Mouse (Mus musculus): ENCODE measurements around the gene Shoc2. TPM values are rescaled to one million over a fixed set of nuclear protein-coding genes. Genes with fewer than 3 reads are reported as not detected.

The Shoc2 gene
- total and polyA plus RNA-seq, 3 experiments: 14.1 to 27.1 (median 23.7) TPM

DNA sequence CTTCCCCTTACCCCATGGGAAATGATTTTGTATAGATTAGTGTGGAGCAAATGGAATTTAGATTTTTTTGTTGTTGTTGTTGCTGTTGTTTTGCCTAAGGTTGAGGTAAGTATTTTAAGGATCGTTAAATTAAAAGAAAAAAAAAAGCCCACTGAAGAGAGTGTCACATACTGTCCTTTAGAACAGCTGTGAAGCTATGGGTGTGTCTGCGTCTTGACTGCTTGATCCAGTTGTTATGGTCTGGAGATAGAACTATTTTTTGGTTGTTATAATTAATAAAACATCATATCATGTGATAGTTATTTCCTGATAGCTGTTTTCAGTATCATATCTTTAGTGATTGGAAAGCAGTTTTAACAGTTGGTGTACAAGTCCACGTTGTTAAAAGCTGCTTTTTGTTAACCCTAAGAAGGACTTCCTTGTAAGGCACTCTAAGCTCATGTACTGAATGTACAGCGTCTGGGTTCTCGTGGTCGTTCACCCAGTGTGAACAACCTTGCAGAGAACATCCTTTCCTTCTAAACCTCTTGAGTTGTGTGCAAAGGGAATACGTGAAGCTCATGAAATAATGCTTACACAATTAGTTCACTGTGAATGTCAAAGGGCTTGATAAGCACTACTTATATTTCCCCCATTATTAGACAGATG, 39.1 kb upstream of the Shoc2 start:
- no peaks in the 10 kb centered on the region for H3K9me3 ChIP-seq (replicated peaks; ENCODE audit: low read length)
- no peak overlapping the region for H3K27ac ChIP-seq (ENCODE audit: insufficient read depth, low read depth)
- in situ Hi-C loops (cut with MboI; ENCODE audit: low pct_ligation_motif_present, low pct_unique_long_range_greater_than_20kb, low sequenced_read_pairs) (loop anchor here (5.0 kb wide), 1 partner anchor 58 kb away; no protein-coding TSS in a partner anchor), dilution Hi-C loops (cut with MboI; ENCODE audit: extremely low pct_ligation_motif_present, extremely low pct_unique_long_range_greater_than_20kb, low sequenced_read_pairs) (no loop called here)
- peaks cover 16 to 52% of the 10 kb centered on the region in 2 experiments for H3K4me1 ChIP-seq (ENCODE audit: control insufficient read depth in 1 of 2, insufficient read depth in 2 of 2)
- H3K9ac ChIP-seq (ENCODE audit: insufficient read depth, low read depth): peak overlapping the region; percentile 86; the same call in 1 of the 2 replicates
- peaks cover 18% of the 10 kb centered on the region; the same call in 1 of the 2 replicates for H3K79me2 ChIP-seq (replicated peaks; ENCODE audit: control insufficient read depth, extremely low read depth, insufficient read depth, poor library complexity, severe bottlenecking)
- peak overlapping the region; percentile 93 for H3K4me2 ChIP-seq (ENCODE audit: insufficient read depth, low read depth, poor library complexity, severe bottlenecking)
- peak overlapping the region; percentile 52 to 97 (median 93) for H3K4me3 ChIP-seq (replicated peaks in 1 of 3; ENCODE audit: low read depth in 2 of 3, low read length in 2 of 3, poor library complexity in 1 of 3)
- no peak for DNase-seq (ENCODE audit: extremely low read depth)
- no peaks in the 10 kb centered on the region for H3K27me3 ChIP-seq (replicated peaks)
- TF ChIP-seq CHD1 (IDR thresholded peaks at IDR 0.05; ENCODE audit: low read depth, low read length): no peak
- TF ChIP-seq GABPA (IDR thresholded peaks at IDR 0.05; ENCODE audit: insufficient replicate concordance, low read depth, low read length): no peak
- TF ChIP-seq MXI1 (IDR thresholded peaks at IDR 0.05; ENCODE audit: low read depth, low read length): no peak; the same call in 1 of the 2 replicates
- TF ChIP-seq MYC (IDR thresholded peaks at IDR 0.05; ENCODE audit: low read depth, low read length): no peak
- no peak for TF ChIP-seq ZKSCAN1 (IDR thresholded peaks at IDR 0.05; ENCODE audit: borderline replicate concordance, low read depth, low read length)
- TF ChIP-seq TCF12 (IDR thresholded peaks at IDR 0.05; ENCODE audit: low read depth, low read length): no peak
- TF ChIP-seq CTCF (conservative IDR thresholded peaks at IDR 0.05 in 1 of 2, IDR thresholded peaks at IDR 0.05 in 1 of 2; ENCODE audit: low read depth in 2 of 2, low read length in 2 of 2): no peak
- TF ChIP-seq KAT2A (IDR thresholded peaks at IDR 0.05; ENCODE audit: insufficient replicate concordance, low read length): no peak
- TF ChIP-seq CHD2 (IDR thresholded peaks at IDR 0.05; ENCODE audit: low read length): no peak
- peaks cover 8 to 15% of the 10 kb centered on the region in 2 experiments for H3K36me3 ChIP-seq (replicated peaks in 1 of 2; ENCODE audit: control insufficient read depth in 1 of 2, insufficient read depth in 1 of 2, low read length in 1 of 2)

- peaks cover 8 to 15% of the 10 kb centered on the region in 2 experiments for H3K36me3 ChIP-seq (replicated peaks in 1 of 2; ENCODE audit: control insufficient read depth in 1 of 2, insufficient read depth in 1 of 2, low read length in 1 of 2)
- DNase-seq (ENCODE audit: extremely low read depth): no peak
- no peaks in the 10 kb centered on the region for H3K27me3 ChIP-seq (replicated peaks)
- H3K4me1 ChIP-seq (ENCODE audit: control insufficient read depth in 1 of 2, insufficient read depth in 2 of 2): peaks cover 13 to 39% of the 10 kb centered on the region in 2 experiments
- H3K4me3 ChIP-seq (replicated peaks in 1 of 3; ENCODE audit: low read depth in 2 of 3, low read length in 2 of 3, poor library complexity in 1 of 3): peak overlapping the region in 2 of 3 experiments; percentile 50 to 52
- peak overlapping the region; percentile 93; the same call in 1 of the 2 replicates for H3K4me2 ChIP-seq (ENCODE audit: insufficient read depth, low read depth, poor library complexity, severe bottlenecking)
- H3K27ac ChIP-seq (ENCODE audit: insufficient read depth, low read depth): 0 out of 2 replicates have a peak overlapping the region, but pooled peaks have one; percentile 25
- peak overlapping the region; percentile 86; the same call in 1 of the 2 replicates for H3K9ac ChIP-seq (ENCODE audit: insufficient read depth, low read depth)
- peaks cover 18% of the 10 kb centered on the region; the same call in 1 of the 2 replicates for H3K79me2 ChIP-seq (replicated peaks; ENCODE audit: control insufficient read depth, extremely low read depth, insufficient read depth, poor library complexity, severe bottlenecking)
- H3K9me3 ChIP-seq (replicated peaks; ENCODE audit: low read length): no peaks in the 10 kb centered on the region
- in situ Hi-C loops (cut with MboI; ENCODE audit: low pct_ligation_motif_present, low pct_unique_long_range_greater_than_20kb, low sequenced_read_pairs) (loop anchor here (5.0 kb wide), 1 partner anchor 59 kb away; no protein-coding TSS in a partner anchor), dilution Hi-C loops (cut with MboI; ENCODE audit: extremely low pct_ligation_motif_present, extremely low pct_unique_long_range_greater_than_20kb, low sequenced_read_pairs) (no loop called here)
- TF ChIP-seq TCF12 (IDR thresholded peaks at IDR 0.05; ENCODE audit: low read depth, low read length) (no peak), CHD1 (IDR thresholded peaks at IDR 0.05; ENCODE audit: low read depth, low read length) (0 out of 2 replicates have a peak, but pooled peaks have one; percentile 68), POLR2A (IDR thresholded peaks at IDR 0.05; ENCODE audit: low read depth, low read length) (no peak), JUN (IDR thresholded peaks at IDR 0.05; ENCODE audit: insufficient read depth, low read depth, low read length) (no peak), BHLHE40 (IDR thresholded peaks at IDR 0.05; ENCODE audit: low read depth, low read length) (0 out of 2 replicates have a peak, but pooled peaks have one; percentile 4), JUND (conservative IDR thresholded peaks at IDR 0.05; ENCODE audit: low read depth, low read length) (no peak), TBP (conservative IDR thresholded peaks at IDR 0.05; ENCODE audit: low read depth, low read length) (no peak), E2F4 (IDR thresholded peaks at IDR 0.05; ENCODE audit: insufficient replicate concordance, low read depth, low read length) (0 out of 2 replicates have a peak, but pooled peaks have one; percentile 25), NRF1 (IDR thresholded peaks at IDR 0.05; ENCODE audit: low read depth, low read length) (no peak), MAX (IDR thresholded peaks at IDR 0.05; ENCODE audit: low read length) (0 out of 2 replicates have a peak, but pooled peaks have one; percentile 21), ETS1 (conservative IDR thresholded peaks at IDR 0.05; ENCODE audit: low read depth, low read length) (0 out of 2 replicates have a peak, but pooled peaks have one; percentile 12), USF2 (conservative IDR thresholded peaks at IDR 0.05; ENCODE audit: low read depth, low read length) (no peak), CHD2 (IDR thresholded peaks at IDR 0.05; ENCODE audit: low read length) (no peak), RAD21 (IDR thresholded peaks at IDR 0.05; ENCODE audit: low read depth, low read length) (peak; percentile 16), POLR2AphosphoS2 (IDR thresholded peaks at IDR 0.05; ENCODE audit: low read depth, low read length) (no peak), PAX5 (IDR thresholded peaks at IDR 0.05; ENCODE audit: low read length) (no peak), RCOR1 (conservative IDR thresholded peaks at IDR 0.05; ENCODE audit: low read depth, low read length) (no peak), MXI1 (IDR thresholded peaks at IDR 0.05; ENCODE audit: low read depth, low read length) (peak; percentile 50), MYC (IDR thresholded peaks at IDR 0.05; ENCODE audit: low read depth, low read length) (no peak), MAZ (IDR thresholded peaks at IDR 0.05; ENCODE audit: low read depth, low read length) (no peak), KAT2A (IDR thresholded peaks at IDR 0.05; ENCODE audit: insufficient replicate concordance, low read length) (no peak), ZC3H11A (IDR thresholded peaks at IDR 0.05; ENCODE audit: low read depth, low read length) (no peak), EP300 (IDR thresholded peaks at IDR 0.05; ENCODE audit: low read length) (peak; percentile 44; the same call in 1 of the 2 replicates), ELF1 (IDR thresholded peaks at IDR 0.05; ENCODE audit: low read depth, low read length) (peak; percentile 35; the same call in 1 of the 2 replicates), MAFK (IDR thresholded peaks at IDR 0.05; ENCODE audit: insufficient replicate concordance, low read length) (0 out of 2 replicates have a peak, but pooled peaks have one; percentile 8)
These were observed 37.9 kb upstream of the Shoc2 start for GRCm38 (mm10) chr19:53906033-53906702.

Measured in CH12.LX (cell line).